Mouse (Mus musculus) hindbrain, embryonic 12.5 days (tissue): ENCODE results near the gene Rad18. TPM values are rescaled to one million over a fixed set of nuclear protein-coding genes. Genes with fewer than 3 reads are reported as not detected.

ENCODE experiments used
- ATAC-seq: fragments of 200-750 bp; cut with Nextera tagmentation; 2 replicates; pipeline ENCODE4 v1.8.0; 2017; ENCODE audit warnings: moderate TSS enrichment; ENCODE audit not compliant: low FRiP score
- H3K27ac ChIP-seq: fragments of 300-500 bp; sonication (generic); 2 replicates; pipeline ENCODE4 v1.5.1; 2016; ENCODE audit warnings: mild to moderate bottlenecking
- H3K27me3 ChIP-seq: fragments of 300-500 bp; sonication (generic); 2 replicates; pipeline ENCODE4 v1.6.1; 2016; ENCODE audit warnings: mild to moderate bottlenecking
- H3K36me3 ChIP-seq: fragments of 300-500 bp; sonication (generic); 2 replicates; pipeline ENCODE4 v1.6.1; 2016; ENCODE audit warnings: mild to moderate bottlenecking
- H3K4me1 ChIP-seq: fragments of 300-500 bp; sonication (generic); 2 replicates; pipeline ENCODE4 v1.6.1; 2016
- H3K4me2 ChIP-seq: fragments of 300-500 bp; sonication (generic); replicated peaks from 2 replicates; pipeline ENCODE4 v1.6.1; 2016; ENCODE audit warnings: mild to moderate bottlenecking
- H3K4me3 ChIP-seq: fragments of 300-500 bp; sonication (generic); 2 replicates; pipeline ENCODE4 v1.5.1; 2016; ENCODE audit warnings: mild to moderate bottlenecking
- H3K9ac ChIP-seq: fragments of 300-500 bp; sonication (generic); 2 replicates; pipeline ENCODE4 v1.6.1; 2016; ENCODE audit warnings: mild to moderate bottlenecking, moderate library complexity
- H3K9me3 ChIP-seq: fragments of 300-500 bp; sonication (generic); replicated peaks from 2 replicates; pipeline ENCODE4 v1.6.1; 2016; ENCODE audit warnings: mild to moderate bottlenecking
- WGBS: fragments of 180-500 bp; shearing (Covaris S2); methylation state at CpG from one replicate; pipeline ENCODE4 v1.1.7; 2016; 5-methylcytosine and 5-hydroxymethylcytosine counted together
- polyA plus RNA-seq: library from polyadenylated mRNA; unstranded; fragments of >200 nt; fragmentation: Nextera tagmentation; extraction: Ambion mirVana; gene quantifications from 2 replicates; pipeline ENCODE4 v1.2.1, GENCODE M21; 2016

Gene Rad18
- 28.0 and 28.7 TPM in 2 replicates for polyA plus RNA-seq

- Histone ChIP-seq H3K9ac (peak within 1 kb of the TSS; percentile 62), H3K9me3 (no peaks in the 10 kb centered on the region), H3K4me3 (peak within 1 kb of the TSS; percentile 79), H3K4me2 (peak within 1 kb of the TSS; percentile 92), H3K27ac (no peak within 1 kb of the TSS; the same call in 1 of the 2 replicates), H3K27me3 (0 out of 2 replicates have a peak, but pooled peaks cover 2% of the 10 kb centered on the region), H3K4me1 (peaks cover 7% of the 10 kb centered on the region), H3K36me3 (no peaks in the 10 kb centered on the region; the same call in 1 of the 2 replicates)
- 2% methylated on average over 77 of the region's 77 CpGs for WGBS
- peak; percentile 94 for ATAC-seq
These were observed at the start of gene Rad18 for GRCm38 (mm10) chr6:112696056-112696950. Gene Rad18, minus strand, starts transcription at chr6:112696686.

GRCm38 (mm10) chr6:112742297-112742696 is 45.8 kb upstream of the Rad18 start:
- H3K36me3 ChIP-seq, result peaks cover 96% of the 10 kb centered on the region

DNA sequence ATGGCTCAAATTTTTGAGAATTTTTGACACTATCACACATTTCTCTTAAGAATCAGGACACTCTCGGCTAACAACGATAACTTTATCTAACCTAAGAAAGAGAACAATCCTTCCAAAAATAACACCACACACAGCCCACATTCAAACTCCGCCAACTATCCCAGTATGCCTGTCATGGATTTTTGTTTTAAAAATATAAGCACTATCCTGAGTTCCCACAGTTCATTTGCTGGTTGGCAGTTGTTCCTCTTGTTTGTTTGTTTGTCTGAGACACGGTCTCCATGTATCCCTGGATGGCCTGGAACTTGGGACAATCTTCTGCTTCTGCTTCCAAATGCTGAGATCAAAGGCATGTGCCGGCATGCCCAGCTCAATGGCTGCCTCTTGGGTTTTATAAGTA is 45.3 kb upstream of the Rad18 start:
- H3K9me3 ChIP-seq, result no peaks in the 10 kb centered on the region
- no peak overlapping the region for H3K4me2 ChIP-seq
- 96% methylated on average over 5 of the region's 5 CpGs for WGBS
- ATAC-seq, result no peak
- no peaks in the 10 kb centered on the region for H3K27me3 ChIP-seq
- no peaks in the 10 kb centered on the region for H3K4me1 ChIP-seq
- H3K36me3 ChIP-seq, result peaks cover 93% of the 10 kb centered on the region
- no peak overlapping the region for H3K9ac ChIP-seq
- H3K4me3 ChIP-seq, result no peak overlapping the region
- H3K27ac ChIP-seq, result no peak overlapping the region

More at GRCm38 (mm10) chr6:112742297-112742696, 45.8 kb upstream of the Rad18 start:
- ATAC-seq, result no peak
- WGBS, result 96% methylated on average over 2 of the region's 2 CpGs
- no peak overlapping the region for H3K4me3 ChIP-seq
- no peak overlapping the region for H3K27ac ChIP-seq
- no peaks in the 10 kb centered on the region for H3K4me1 ChIP-seq
- no peak overlapping the region for H3K4me2 ChIP-seq
- H3K27me3 ChIP-seq, result no peaks in the 10 kb centered on the region
- no peaks in the 10 kb centered on the region for H3K9me3 ChIP-seq
- H3K9ac ChIP-seq, result no peak overlapping the region

GRCm38 (mm10) chr6:112739635-112740034 is 43.1 kb upstream of the Rad18 start:
- no peaks in the 10 kb centered on the region for H3K27me3 ChIP-seq
- no peak overlapping the region for H3K4me3 ChIP-seq
- no peaks in the 10 kb centered on the region for H3K4me1 ChIP-seq
- no peaks in the 10 kb centered on the region for H3K9me3 ChIP-seq
- 94% methylated on average over 3 of the region's 3 CpGs for WGBS
- no peak for ATAC-seq
- H3K36me3 ChIP-seq, result peaks cover 93% of the 10 kb centered on the region
- no peak overlapping the region for H3K4me2 ChIP-seq
- H3K27ac ChIP-seq, result no peak overlapping the region
- no peak overlapping the region for H3K9ac ChIP-seq

DNA sequence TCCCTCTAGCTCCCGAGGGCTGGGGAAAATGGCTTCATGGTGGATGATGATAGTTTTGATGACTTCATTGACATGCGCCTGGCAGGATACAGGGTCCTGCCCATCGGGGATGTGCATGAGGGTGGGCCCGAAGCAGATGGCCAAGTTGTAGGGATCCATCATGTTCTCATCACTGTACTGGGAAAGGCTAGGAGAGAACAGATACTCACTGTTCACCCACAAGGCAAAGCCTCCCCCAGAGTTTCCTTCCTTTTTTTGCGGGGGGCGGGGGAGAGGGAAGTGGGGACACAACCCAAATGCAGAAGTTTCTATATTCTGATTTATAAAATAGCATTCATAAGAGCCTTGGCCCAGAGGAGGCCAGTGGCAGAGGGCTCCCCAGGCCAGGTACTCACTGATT is 42.4 kb upstream of the Rad18 start:
- no peak overlapping the region for H3K4me3 ChIP-seq
- WGBS, result 86% methylated on average over 6 of the region's 6 CpGs
- ATAC-seq, result no peak
- peaks cover 93% of the 10 kb centered on the region for H3K36me3 ChIP-seq
- H3K9ac ChIP-seq, result no peak overlapping the region
- no peak overlapping the region for H3K4me2 ChIP-seq
- no peak overlapping the region for H3K27ac ChIP-seq
- no peaks in the 10 kb centered on the region for H3K4me1 ChIP-seq
- no peaks in the 10 kb centered on the region for H3K27me3 ChIP-seq
- no peaks in the 10 kb centered on the region for H3K9me3 ChIP-seq

DNA sequence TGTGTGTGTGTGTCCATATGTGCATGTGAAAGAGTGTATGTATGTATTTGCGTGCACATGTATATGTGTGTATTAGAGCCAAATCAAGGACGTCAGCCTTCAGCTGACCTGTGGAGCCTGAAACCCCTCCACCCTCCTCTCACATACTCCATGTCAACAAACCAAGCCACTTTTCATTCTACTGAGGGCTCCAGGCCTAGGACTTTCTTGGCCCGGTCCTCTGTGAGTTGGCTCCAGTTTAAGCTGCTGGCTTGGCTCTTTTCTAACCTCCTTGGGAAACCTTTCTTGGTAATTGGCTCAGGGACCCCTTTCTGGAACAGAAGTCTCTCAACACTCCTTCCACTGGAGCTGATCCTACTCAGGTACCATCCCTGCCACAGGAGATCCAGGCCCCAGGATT is 40.0 kb upstream of the Rad18 start:
- Histone ChIP-seq H3K4me1 (no peaks in the 10 kb centered on the region), H3K4me2 (no peak overlapping the region), H3K27me3 (no peaks in the 10 kb centered on the region), H3K9me3 (no peaks in the 10 kb centered on the region), H3K27ac (no peak overlapping the region), H3K36me3 (peaks cover 94% of the 10 kb centered on the region), H3K9ac (no peak overlapping the region), H3K4me3 (no peak overlapping the region)
- ATAC-seq, result no peak
- 97% methylated on average over 3 of the region's 3 CpGs for WGBS

DNA sequence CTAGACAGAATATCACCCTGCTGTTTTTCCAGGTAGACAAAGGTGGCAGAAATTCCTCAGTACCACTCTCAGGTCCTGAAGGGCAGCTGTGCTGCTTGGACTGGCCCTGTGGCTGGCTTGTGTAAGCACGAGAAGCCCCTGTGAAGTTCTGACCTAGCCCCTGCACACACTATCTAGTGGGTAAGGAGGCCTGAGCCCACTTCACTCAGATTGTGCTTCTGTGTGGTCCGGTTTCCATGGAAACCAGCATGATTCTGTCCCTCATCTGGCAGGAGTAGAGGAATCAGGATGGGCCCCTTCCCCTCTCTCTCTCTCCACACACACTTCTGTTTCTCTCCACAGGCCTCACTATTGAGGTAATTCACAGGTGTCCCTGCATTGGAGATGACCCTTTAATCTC is 38.6 kb upstream of the Rad18 start:
- WGBS, result 69% methylated on average over 2 of the region's 2 CpGs
- ATAC-seq, result no peak

DNA sequence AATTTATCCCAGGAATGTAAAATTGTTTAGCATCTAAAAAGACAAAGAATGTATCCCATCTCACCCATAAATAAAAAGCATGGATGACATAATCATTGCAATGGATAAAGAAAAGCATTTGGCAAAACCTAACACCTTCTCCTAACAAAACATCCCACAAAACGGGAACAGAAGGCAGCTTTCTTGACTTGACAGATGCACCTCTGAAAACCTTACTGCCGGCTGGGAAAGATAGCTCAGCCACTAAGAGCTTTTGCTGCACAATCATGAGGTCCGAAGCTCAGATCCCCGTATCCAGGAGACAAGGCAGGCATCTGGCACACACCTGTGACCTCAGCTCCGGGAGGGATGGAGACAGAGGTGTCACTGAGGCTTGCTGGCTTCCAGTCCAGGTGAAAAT is 37.5 kb upstream of the Rad18 start:
- no peak for ATAC-seq
- H3K4me1 ChIP-seq, result peaks cover 8% of the 10 kb centered on the region
- WGBS, result 75% methylated on average over 5 of the region's 5 CpGs
- peaks cover 84% of the 10 kb centered on the region for H3K36me3 ChIP-seq
- no peak overlapping the region for H3K4me2 ChIP-seq
- no peak overlapping the region for H3K9ac ChIP-seq
- H3K27ac ChIP-seq, result no peak overlapping the region
- H3K9me3 ChIP-seq, result 0 out of 2 replicates have a peak, but pooled peaks cover 3% of the 10 kb centered on the region
- no peak overlapping the region for H3K4me3 ChIP-seq
- H3K27me3 ChIP-seq, result no peaks in the 10 kb centered on the region

More for the DNA sequence above, 38.6 kb upstream of the Rad18 start:
- Histone ChIP-seq H3K4me3 (no peak overlapping the region), H3K4me2 (no peak overlapping the region), H3K9ac (no peak overlapping the region), H3K27me3 (no peaks in the 10 kb centered on the region), H3K27ac (no peak overlapping the region), H3K9me3 (0 out of 2 replicates have a peak, but pooled peaks cover 3% of the 10 kb centered on the region), H3K36me3 (peaks cover 93% of the 10 kb centered on the region), H3K4me1 (no peaks in the 10 kb centered on the region)

DNA sequence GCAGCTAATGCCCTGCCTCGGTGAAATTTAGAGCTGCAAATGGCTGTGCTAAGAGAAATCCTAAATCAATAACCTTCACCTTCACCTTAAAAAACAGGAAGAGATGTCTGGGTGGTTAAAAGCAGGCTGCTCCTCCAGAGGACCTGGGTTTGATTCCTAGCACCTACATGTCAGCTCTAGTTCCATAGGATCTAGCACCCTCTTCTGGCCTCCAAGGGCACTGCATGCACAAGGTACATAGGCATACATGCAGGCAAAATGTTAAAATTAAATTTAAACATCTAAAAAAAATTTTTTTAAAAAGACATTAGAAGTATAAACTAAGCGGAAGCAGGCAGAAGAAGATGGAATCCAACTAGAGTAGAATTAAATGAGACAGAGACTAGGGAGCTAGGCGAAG is 35.9 kb upstream of the Rad18 start:
- Histone ChIP-seq H3K36me3 (peaks cover 82% of the 10 kb centered on the region), H3K4me3 (no peak overlapping the region), H3K27ac (no peak overlapping the region), H3K4me2 (no peak overlapping the region), H3K27me3 (no peaks in the 10 kb centered on the region), H3K9me3 (0 out of 2 replicates have a peak, but pooled peaks cover 3% of the 10 kb centered on the region), H3K4me1 (peaks cover 18% of the 10 kb centered on the region), H3K9ac (no peak overlapping the region)
- no peak for ATAC-seq
- 98% methylated on average over 3 of the region's 3 CpGs for WGBS

DNA sequence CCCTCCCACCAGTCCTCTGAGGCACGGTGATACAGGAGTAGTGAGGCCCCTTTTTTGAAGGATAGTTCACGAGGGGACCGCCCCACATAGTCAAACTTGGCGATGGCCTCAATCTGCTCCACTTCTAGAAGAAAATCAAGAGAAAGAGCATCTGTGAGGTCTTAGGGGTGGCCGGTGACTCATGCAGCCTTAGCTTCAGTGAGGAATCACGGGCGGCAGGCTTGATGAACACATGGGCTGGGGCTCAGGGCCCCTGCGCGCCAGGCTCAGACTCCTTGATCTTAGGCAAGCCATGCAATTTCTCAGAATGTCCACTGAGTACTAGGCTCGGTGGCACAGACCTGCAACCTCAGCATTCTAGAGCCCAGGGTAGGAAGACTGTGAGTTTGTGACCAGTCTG is 34.9 kb upstream of the Rad18 start:
- Histone ChIP-seq H3K27ac (no peak overlapping the region), H3K4me2 (no peak overlapping the region), H3K36me3 (peaks cover 86% of the 10 kb centered on the region), H3K4me1 (peaks cover 18% of the 10 kb centered on the region), H3K9ac (no peak overlapping the region), H3K27me3 (no peaks in the 10 kb centered on the region), H3K9me3 (0 out of 2 replicates have a peak, but pooled peaks cover 3% of the 10 kb centered on the region), H3K4me3 (no peak overlapping the region)
- no peak for ATAC-seq
- 97% methylated on average over 10 of the region's 10 CpGs for WGBS

DNA sequence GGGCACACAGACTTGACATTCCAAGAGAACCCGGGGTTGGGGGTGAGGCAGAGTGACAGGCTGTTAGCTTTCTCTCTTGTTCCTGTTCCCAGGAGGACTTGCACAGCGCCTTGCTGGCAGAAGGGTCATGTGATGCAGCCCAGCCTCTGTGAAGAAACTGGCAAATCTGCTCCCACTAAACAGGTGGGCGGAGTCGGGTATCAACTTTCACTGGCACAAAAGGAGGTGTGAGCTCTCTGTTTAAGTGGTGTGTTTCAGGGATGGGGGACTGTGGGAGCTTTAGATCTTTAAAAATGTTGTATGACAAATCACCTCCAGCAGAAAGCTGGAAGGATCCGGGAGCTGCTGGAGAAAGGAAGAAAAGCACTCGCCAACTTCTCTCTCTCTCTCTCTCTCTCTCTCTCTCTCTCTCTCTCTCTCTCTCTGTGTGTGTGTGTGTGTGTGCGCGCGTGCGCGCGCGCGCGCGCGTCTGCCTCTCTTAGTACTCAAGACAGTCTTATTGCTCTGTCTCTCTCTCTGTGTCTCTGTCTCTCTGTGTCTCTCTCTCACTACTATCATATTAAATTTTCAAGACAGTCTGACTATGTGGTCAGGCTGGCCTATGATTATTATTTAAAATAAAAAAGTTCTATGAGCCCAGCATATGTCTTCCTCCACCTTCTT is 32.4 kb upstream of the Rad18 start:
- Histone ChIP-seq H3K36me3 (peaks cover 83% of the 10 kb centered on the region), H3K9ac (no peak overlapping the region), H3K4me2 (peak overlapping the region; percentile 28), H3K9me3 (0 out of 2 replicates have a peak, but pooled peaks cover 3% of the 10 kb centered on the region), H3K4me1 (peaks cover 18% of the 10 kb centered on the region), H3K27ac (peak overlapping the region; percentile 57), H3K27me3 (no peaks in the 10 kb centered on the region), H3K4me3 (no peak overlapping the region)
- ATAC-seq, result peak; percentile 82
- 4% methylated on average over 17 of the region's 17 CpGs for WGBS

DNA sequence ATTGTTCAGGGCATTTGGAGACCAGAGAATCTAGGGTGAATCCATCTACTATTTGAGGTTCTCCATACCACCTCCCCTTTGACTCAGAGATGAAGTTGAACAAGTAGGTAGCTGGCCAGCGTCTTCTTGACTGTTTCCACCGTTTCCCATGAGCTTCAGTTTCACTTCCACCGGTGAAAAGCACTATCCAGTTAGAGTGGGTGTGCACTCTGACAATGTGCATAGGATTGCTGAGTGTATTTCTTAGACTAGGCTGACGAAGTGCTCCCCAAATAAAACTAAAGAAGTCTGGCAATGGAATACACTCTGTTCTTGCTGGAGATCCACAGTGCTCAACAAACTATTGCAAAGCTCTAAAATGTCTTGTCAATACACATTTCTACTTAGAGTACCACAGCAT is 29.0 kb upstream of the Rad18 start:
- 88% methylated on average over 4 of the region's 4 CpGs for WGBS
- peaks cover 18% of the 10 kb centered on the region for H3K4me1 ChIP-seq
- H3K27me3 ChIP-seq, result no peaks in the 10 kb centered on the region
- H3K4me2 ChIP-seq, result no peak overlapping the region
- H3K9ac ChIP-seq, result no peak overlapping the region
- no peak overlapping the region for H3K27ac ChIP-seq
- no peak overlapping the region for H3K4me3 ChIP-seq
- peaks cover 79% of the 10 kb centered on the region for H3K36me3 ChIP-seq
- ATAC-seq, result no peak
- H3K9me3 ChIP-seq, result no peaks in the 10 kb centered on the region
